Mouse (Mus musculus) kidney, postnatal 0 days (tissue): Measurements from ENCODE around the gene Pex13. TPM values are rescaled to one million over a fixed set of nuclear protein-coding genes. Genes with fewer than 3 reads are reported as not detected.
A peak's percentile ranks its signal among the peaks of the same experiment; 100 is the strongest.

Experiments
- ATAC-seq: fragments of 200-750 bp; cut with Nextera tagmentation; replicated peaks from 2 replicates; pipeline ENCODE4 v1.8.0; 2017; ENCODE audit warnings: low read depth, moderate number of reproducible peaks, moderate TSS enrichment, moderate library complexity; ENCODE audit not compliant: low FRiP score
- DNase-seq: peaks from one replicate; pipeline ENCODE4 v3.0.0-alpha.2; 2016; ENCODE audit warnings: low spot score
- H3K27ac ChIP-seq: fragments of 300-500 bp; sonication (generic); 2 replicates; pipeline ENCODE4 v1.5.1; 2014; ENCODE audit warnings: mild to moderate bottlenecking
- H3K27me3 ChIP-seq: fragments of 300-500 bp; sonication (generic); 2 replicates; pipeline ENCODE4 v1.6.1; 2014; ENCODE audit warnings: low read length, mixed read lengths; ENCODE audit not compliant: insufficient read depth
- H3K36me3 ChIP-seq: fragments of 300-500 bp; sonication (generic); 2 replicates; pipeline ENCODE4 v1.6.1; 2014; ENCODE audit warnings: low read length, mixed read lengths; ENCODE audit not compliant: insufficient read depth
- H3K4me1 ChIP-seq: fragments of 300-500 bp; sonication (generic); replicated peaks from 2 replicates; pipeline ENCODE4 v1.6.1; 2014; ENCODE audit warnings: antibody characterized with exemption, low read length, mixed read lengths; ENCODE audit not compliant: insufficient read depth
- H3K4me2 ChIP-seq: fragments of 300-500 bp; sonication (generic); 2 replicates; pipeline ENCODE4 v1.6.1; 2014; ENCODE audit warnings: mild to moderate bottlenecking, low read length, moderate library complexity, mixed read lengths
- H3K4me3 ChIP-seq: fragments of 300-500 bp; sonication (generic); replicated peaks from 2 replicates; pipeline ENCODE4 v1.5.1; 2014; ENCODE audit warnings: low read depth, low read length
- H3K9ac ChIP-seq: fragments of 300-500 bp; sonication (generic); 2 replicates; pipeline ENCODE4 v1.6.1; 2014; ENCODE audit warnings: low read depth, low read length
- H3K9me3 ChIP-seq: fragments of 300-500 bp; sonication (generic); replicated peaks from 2 replicates; pipeline ENCODE4 v1.6.1; 2016; ENCODE audit warnings: low read length, inconsistent platforms, mixed read lengths
- CTCF ChIP-seq: IDR thresholded peaks from 2 replicates; pipeline ENCODE4 v1.5.1; 2016; ENCODE audit warnings: antibody characterized with exemption, low read depth, mild to moderate bottlenecking, moderate library complexity
- WGBS: fragments of 180-500 bp; shearing (Covaris S2); extraction: QIAGEN DNeasy Blood & Tissue Kit; methylation state at CpG from one replicate; pipeline ENCODE4 v1.1.7; 2014; 5-methylcytosine and 5-hydroxymethylcytosine counted together
- polyA plus RNA-seq: library from polyadenylated mRNA; unstranded; fragments of >200 nt; fragmentation: Nextera tagmentation; extraction: Ambion mirVana; gene quantifications from 2 replicates; pipeline ENCODE4 v1.2.1, GENCODE M21; 2015

The Pex13 gene
- 32.4 and 32.9 TPM in 2 replicates for polyA plus RNA-seq

DNA sequence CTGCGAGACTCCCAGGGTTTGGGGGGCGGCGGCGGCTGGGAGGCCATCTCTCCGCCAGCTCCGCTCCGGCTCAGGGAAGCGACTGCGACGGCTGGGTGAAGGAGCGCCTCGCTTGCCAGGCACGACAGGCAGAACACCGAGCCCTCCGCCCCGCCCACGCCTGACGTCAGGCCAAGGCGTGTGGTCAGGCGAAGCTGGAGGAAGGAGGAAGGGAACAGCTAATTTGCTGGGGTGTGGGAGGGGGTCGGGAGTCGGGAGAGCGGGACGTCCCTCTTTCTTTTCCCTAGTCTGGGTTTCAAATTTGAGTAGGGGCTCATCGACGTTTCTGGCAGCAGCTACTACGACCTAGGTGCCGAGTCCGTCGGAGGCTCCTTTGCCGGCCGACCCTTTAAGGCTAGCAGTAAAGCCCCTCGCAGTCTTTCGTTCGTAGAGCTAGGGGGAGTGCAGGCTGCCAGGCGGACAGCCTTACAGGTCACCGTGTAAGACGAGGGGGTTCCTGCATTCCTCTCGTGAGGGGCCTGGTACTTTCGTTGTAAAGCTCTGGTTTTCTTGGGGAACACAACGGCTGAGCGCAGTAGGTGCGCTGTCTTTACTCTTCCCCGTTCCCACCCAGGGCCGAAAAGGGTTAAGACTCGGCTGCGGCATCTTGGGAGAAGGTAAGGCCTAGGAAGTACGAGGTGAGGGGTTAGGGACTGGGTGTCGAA is at the start of gene Pex13:
TSS of gene Pex13 (minus strand) at position 162 of the 704 bp plus-strand sequence.
- Histone ChIP-seq H3K4me1 (0 out of 2 replicates have a peak, but pooled peaks cover 5% of the 10 kb centered on the region), H3K4me2 (peak within 1 kb of the TSS; percentile 58), H3K4me3 (peak within 1 kb of the TSS; percentile 92), H3K9me3 (no peaks in the 10 kb centered on the region), H3K36me3 (peaks cover 3% of the 10 kb centered on the region; the same call in 1 of the 2 replicates), H3K27ac (peak within 1 kb of the TSS; percentile 98), H3K27me3 (no peaks in the 10 kb centered on the region), H3K9ac (peak within 1 kb of the TSS; percentile 94)
- DNase-seq = peak; percentile 98
- under 1% methylated on average over 49 of the region's 49 CpGs for WGBS
- ATAC-seq = peak; percentile 98
- peak; percentile 25; the same call in 1 of the 2 replicates for TF ChIP-seq CTCF

DNA sequence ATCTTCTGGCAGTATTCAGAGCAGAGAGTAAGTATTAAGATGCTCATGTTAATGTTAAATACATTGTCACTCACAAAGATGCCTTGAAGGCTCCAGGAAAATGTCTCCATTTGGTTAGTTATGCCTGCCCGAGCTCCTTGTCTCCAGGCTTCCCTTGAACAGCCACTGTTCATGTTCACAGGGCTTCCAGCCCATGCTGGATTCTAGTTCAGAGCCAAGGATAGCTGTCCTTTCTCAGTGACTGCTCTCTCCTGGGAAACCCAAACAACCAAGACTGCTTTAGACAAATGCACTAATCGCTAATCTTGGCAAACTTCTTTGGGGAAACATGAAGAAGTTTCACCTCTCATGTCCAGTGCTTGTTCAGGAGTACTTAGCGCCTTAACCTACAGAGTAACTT is 46.5 kb upstream of the Pex13 start:
- H3K27ac ChIP-seq = no peak overlapping the region
- peaks cover 36% of the 10 kb centered on the region for H3K36me3 ChIP-seq
- no peak for ATAC-seq
- 90% methylated on average over 3 of the region's 3 CpGs for WGBS
- H3K27me3 ChIP-seq = no peaks in the 10 kb centered on the region
- H3K4me1 ChIP-seq = no peaks in the 10 kb centered on the region
- no peak overlapping the region for H3K4me2 ChIP-seq
- TF ChIP-seq CTCF = no peak
- DNase-seq = no peak
- no peak overlapping the region for H3K4me3 ChIP-seq
- H3K9me3 ChIP-seq = no peaks in the 10 kb centered on the region
- no peak overlapping the region for H3K9ac ChIP-seq

DNA sequence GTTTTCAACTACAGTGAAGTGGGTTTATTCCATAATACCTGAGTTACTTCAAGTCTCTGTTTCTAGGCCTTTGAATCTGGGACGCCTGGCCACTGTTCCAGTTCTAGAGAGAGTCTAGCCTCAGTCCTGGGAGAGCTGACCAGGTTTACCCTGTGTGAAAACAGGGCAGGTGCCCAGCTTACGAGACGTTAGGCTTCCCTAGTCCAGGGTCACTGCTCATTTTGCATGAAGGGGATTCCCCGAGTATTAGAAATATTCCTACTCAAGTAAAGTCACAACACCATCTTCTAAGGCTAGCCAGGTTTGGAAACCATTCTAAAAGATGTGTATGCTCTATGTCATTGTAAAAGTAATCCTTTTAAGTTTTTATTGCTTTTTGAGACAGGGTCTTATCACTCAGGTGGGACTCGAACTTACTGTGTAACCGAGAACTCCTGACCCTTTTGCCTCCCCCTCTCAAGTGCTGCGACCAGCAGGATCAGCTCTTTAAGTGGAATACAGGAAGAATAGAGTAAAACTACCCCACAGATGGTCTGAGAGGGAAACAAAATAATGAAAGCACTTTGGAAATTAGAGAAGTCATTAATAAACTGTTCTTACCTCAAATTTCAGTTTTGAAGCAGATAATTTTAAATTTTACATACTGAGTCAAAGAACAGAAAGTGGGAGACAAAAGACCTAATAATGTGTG is 39.0 kb upstream of the Pex13 start:
- no peaks in the 10 kb centered on the region for H3K4me1 ChIP-seq
- no peaks in the 10 kb centered on the region for H3K27me3 ChIP-seq
- H3K27ac ChIP-seq = no peak overlapping the region
- H3K4me3 ChIP-seq = no peak overlapping the region
- DNase-seq (no peak), ATAC-seq (no peak)
- H3K9ac ChIP-seq = no peak overlapping the region
- H3K4me2 ChIP-seq = no peak overlapping the region
- no peaks in the 10 kb centered on the region for H3K9me3 ChIP-seq
- peaks cover 12% of the 10 kb centered on the region for H3K36me3 ChIP-seq
- TF ChIP-seq CTCF = no peak
- WGBS = 85% methylated on average over 7 of the region's 7 CpGs

DNA sequence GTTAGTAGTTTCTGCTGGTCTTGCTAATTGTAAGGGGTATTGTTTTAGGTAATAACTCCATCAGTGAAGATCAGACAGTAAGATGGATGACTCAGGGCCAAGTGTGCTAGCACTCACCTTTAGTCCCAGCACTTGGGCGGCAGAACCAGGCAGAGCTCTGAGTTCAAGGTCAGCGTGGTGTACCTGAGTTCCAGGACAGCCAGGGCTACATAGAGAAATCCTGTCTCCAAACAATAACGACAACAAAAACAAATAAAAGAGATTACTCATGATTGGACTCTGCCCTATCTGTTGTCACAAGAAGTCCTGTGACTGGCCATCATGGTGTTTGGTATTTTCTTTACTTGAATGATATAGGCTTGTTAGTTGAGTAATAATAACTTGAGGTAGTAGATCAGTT is 36.1 kb upstream of the Pex13 start:
- DNase-seq (no peak), ATAC-seq (no peak)
- no peaks in the 10 kb centered on the region for H3K4me1 ChIP-seq
- TF ChIP-seq CTCF = no peak
- WGBS = 90% methylated on average over 3 of the region's 3 CpGs
- no peak overlapping the region for H3K4me2 ChIP-seq
- no peak overlapping the region for H3K9ac ChIP-seq
- no peaks in the 10 kb centered on the region for H3K9me3 ChIP-seq
- H3K27ac ChIP-seq = no peak overlapping the region
- peaks cover 6% of the 10 kb centered on the region; the same call in 1 of the 2 replicates for H3K36me3 ChIP-seq
- no peaks in the 10 kb centered on the region for H3K27me3 ChIP-seq
- H3K4me3 ChIP-seq = no peak overlapping the region

DNA sequence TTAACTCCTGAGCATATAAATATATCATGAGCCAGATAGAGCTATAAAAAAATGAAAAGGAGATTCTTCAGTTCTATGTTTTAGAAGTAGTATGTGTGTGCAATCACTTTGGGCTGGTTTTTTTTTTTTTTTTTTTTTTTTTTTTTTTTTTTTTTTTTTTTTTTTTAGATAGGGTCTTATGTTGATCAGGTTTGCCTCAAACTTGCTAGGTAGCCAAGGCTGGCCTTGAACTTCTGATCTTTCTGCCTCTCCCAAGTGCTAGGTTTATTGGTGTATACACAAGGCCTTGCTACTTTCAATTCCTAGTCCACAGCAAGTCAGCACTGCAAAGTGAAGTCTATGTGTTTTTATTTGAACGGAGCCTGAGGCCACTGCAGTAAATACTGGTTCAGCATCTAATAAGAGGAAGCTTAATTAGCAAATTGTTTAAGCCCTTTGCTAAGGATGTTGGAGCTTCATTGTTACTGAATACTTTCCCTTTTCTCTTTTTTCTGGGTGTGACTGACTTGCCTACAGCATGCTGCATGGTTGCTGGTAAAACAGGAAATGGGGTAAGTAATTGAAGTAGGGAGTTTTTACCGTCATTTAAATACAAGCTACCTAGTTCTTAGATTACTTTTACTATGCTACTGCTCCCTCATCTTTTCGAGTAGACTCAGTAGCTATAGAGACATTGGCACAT is 33.8 kb upstream of the Pex13 start:
- Histone ChIP-seq H3K36me3 (peaks cover 4% of the 10 kb centered on the region; the same call in 1 of the 2 replicates), H3K9ac (no peak overlapping the region), H3K9me3 (no peaks in the 10 kb centered on the region), H3K27me3 (no peaks in the 10 kb centered on the region), H3K4me3 (no peak overlapping the region), H3K4me2 (no peak overlapping the region), H3K27ac (no peak overlapping the region), H3K4me1 (no peaks in the 10 kb centered on the region)
- no peak for ATAC-seq
- no peak for TF ChIP-seq CTCF
- 63% methylated on average over 3 of the region's 3 CpGs for WGBS
- no peak for DNase-seq

DNA sequence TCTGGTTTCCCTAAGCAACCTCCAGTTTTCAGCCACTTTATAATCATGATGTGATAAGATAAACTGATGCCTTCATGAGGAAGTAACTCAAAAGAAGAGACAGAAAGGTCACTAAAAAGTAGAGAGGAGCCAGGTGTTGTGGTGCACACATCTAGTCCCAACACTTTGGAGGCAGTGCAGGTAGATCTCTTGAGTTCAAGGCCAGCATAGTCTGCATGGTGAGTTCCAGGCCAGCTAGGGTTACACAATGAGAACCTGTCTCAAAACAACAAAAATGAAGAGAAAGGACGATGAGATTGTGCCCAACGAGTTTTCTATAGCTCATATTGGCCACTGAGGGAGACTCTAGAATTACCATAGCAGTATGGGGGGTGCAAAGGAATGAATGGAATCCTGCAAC is 32.8 kb upstream of the Pex13 start:
- DNase-seq (no peak), ATAC-seq (no peak)
- Histone ChIP-seq H3K27me3 (no peaks in the 10 kb centered on the region), H3K4me1 (no peaks in the 10 kb centered on the region), H3K4me3 (no peak overlapping the region), H3K36me3 (no peaks in the 10 kb centered on the region), H3K27ac (no peak overlapping the region), H3K9me3 (no peaks in the 10 kb centered on the region), H3K4me2 (no peak overlapping the region), H3K9ac (no peak overlapping the region)
- no peak for TF ChIP-seq CTCF
- WGBS = 71% methylated on average over 2 of the region's 2 CpGs
